19 mouse cellular contexts compared by ENCODE assay signal in genomic region chr6:31817640-31818039, GRCm38 (mm10).
"Had no signal": no experiment of that assay in that cellular context is flagged by ENCODE, and none has a peak within 500 bp of the region (broad histone marks: within the 10 kb centered on the region; RNA-seq: fewer than 3 reads in every experiment).

No protein-coding gene starts in this region.

- H3K4me3 ChIP-seq: lung, embryonic 15.5 days; megakaryocyte, embryonic 14.5 days; midbrain, embryonic 10.5 days; midbrain, embryonic 13.5 days; myocyte; neural tube, embryonic 13.5 days; stomach, embryonic 15.5 days had no signal

- H3K27me3 ChIP-seq: lung, embryonic 15.5 days; midbrain, embryonic 13.5 days; neural tube, embryonic 13.5 days; stomach, embryonic 15.5 days had no signal

- H3K36me3 ChIP-seq: lung, embryonic 15.5 days; midbrain, embryonic 10.5 days; midbrain, embryonic 13.5 days; neural tube, embryonic 13.5 days; stomach, embryonic 15.5 days had no signal

- H3K9me3 ChIP-seq: lung, embryonic 15.5 days; midbrain, embryonic 10.5 days; midbrain, embryonic 13.5 days; neural tube, embryonic 13.5 days; stomach, embryonic 15.5 days had no signal

- H3K9ac ChIP-seq: liver, embryonic 14.5 days; lung, embryonic 15.5 days; midbrain, embryonic 13.5 days; neural tube, embryonic 13.5 days; stomach, embryonic 15.5 days had no signal

- H3K4me2 ChIP-seq: lung, embryonic 15.5 days; midbrain, embryonic 13.5 days; neural tube, embryonic 13.5 days; stomach, embryonic 15.5 days had no signal

- H3K27ac ChIP-seq: liver, embryonic 14.5 days; lung, embryonic 15.5 days; midbrain, embryonic 10.5 days; neural tube, embryonic 13.5 days; stomach, embryonic 15.5 days had no signal

- ATAC-seq: midbrain, embryonic 13.5 days; midbrain, embryonic 16.5 days had no signal

- DNase-seq: kidney, adult 2 months; kidney, postnatal 10 days; kidney, postnatal 4 days; lung, adult 18-20 months; lung, postnatal 10 days; lung, postnatal 36 days; retina, postnatal 1 day; right cerebral cortex, postnatal 25 days; spleen, adult 18-20 months; thymus, postnatal 36 days had no signal

- H3K4me1 ChIP-seq: lung, embryonic 15.5 days; stomach, embryonic 15.5 days had no signal
